Mouse (Mus musculus) adrenal gland, postnatal 25 days (tissue): Measurements from ENCODE around the gene Dytn. TPM values are rescaled to one million over a fixed set of nuclear protein-coding genes. Genes with fewer than 3 reads are reported as not detected.
A peak's percentile ranks its signal among the peaks of the same experiment; 100 is the strongest.

Experiments used
- DNase-seq: peaks from one replicate; pipeline ENCODE4 v3.0.0; 2021; ENCODE audit warnings: mixed read lengths
- total RNA-seq: library from RNA; stranded (reverse); gene quantifications from 2 replicates; pipeline ENCODE4 v1.2.3, GENCODE M21; 2021

The Dytn gene
- total RNA-seq, 1 experiment from 2014 or later = not detected

- no peak for DNase-seq
These were observed 107.6 kb downstream of the Dytn start for GRCm38 (mm10) chr1:63579153-63579552.

DNA sequence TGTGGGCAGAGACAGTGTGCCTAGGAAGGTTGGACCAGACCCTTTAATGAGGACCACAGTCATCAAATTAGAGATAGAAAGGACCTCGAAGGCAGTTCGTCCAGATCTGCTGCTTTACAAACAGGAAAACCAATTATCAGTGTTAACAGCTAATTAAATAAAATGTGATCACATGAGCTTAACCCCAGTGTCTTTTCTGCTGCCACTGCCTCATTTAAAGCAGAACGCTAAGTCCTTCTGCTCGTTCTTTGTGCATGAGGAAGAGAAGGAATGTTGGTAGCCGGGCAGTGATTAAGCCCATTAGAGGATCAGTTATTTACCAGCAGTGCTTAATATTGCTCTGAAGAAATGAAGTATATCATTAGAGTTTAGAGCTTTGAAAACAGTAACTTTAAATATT is 109.9 kb downstream of the Dytn start:
- no peak for DNase-seq

DNA sequence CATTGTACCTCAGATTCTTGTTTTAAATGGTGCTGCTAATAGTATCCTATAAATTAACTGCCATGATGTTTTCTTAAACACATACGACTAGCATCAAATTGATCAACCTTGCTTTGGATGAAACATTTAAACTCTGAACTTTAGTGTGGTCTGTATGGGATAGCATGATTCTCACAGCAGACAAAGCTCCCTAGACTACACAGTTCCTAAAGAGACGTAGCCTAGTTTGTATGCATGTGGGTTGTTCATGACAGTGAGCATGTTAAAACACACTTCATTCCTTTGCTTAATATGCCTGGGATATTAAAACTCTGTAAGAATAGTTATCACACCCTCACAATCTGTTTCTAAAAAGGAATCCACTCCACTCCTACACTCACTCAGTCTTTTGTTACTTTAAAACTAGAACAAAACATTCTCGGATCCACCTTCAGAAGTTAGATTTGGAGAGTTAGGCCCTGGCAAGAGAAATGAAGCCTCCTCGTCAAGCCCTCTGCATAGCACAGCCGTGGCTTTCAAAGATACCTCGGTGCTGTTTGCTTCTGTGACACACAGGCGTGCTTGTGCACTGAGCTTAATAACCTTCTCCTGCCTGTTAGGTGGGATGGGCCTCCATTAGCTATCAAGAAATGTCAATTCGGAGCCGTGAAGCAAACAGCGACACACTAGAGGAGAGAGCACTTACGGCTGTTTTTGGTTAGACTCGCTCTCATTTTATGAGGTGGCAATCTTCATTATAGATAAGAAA is 112.7 kb downstream of the Dytn start:
- no peak for DNase-seq

DNA sequence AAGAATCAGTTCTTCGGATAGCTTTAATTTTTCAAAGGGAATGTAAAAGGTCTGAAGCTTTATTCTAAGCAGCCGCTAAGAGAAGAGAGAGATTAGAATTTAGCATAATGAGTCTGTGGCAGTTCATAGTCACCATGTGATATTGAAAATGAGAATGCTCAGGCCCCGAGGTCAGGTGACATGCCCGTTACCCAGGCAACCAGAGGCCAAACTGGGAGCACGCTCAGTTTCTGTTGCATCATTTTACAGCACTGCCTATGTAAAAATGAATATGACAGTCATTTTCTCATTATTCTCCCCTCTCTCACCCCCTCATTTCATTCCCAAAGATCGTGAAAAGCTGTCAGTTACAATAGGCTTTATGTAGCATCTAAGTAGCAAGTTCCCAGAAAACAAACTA is 113.3 kb downstream of the Dytn start:
- peak; percentile 21 for DNase-seq

Other genes starting within 250 kb of the Dytn start
- gene Adam23, start 241.0 kb downstream of the Dytn start, total RNA-seq = 13.3 and 14.0 TPM in 2 replicates
- not detected in 2 replicates for gene Gm39653, start 71.0 kb downstream of the Dytn start, total RNA-seq
- gene Mdh1b, start 43.4 kb upstream of the Dytn start, total RNA-seq = not detected in 2 replicates
- gene Fastkd2, start 43.7 kb upstream of the Dytn start, total RNA-seq = 27.6 and 29.0 TPM in 2 replicates
- gene 4933402D24Rik, start 82.3 kb upstream of the Dytn start, total RNA-seq = not detected in 2 replicates